8 mouse cellular contexts compared by ENCODE assay signal in genomic region chr13:21169657-21170430, GRCm38 (mm10). TPM values are rescaled to one million over a fixed set of nuclear protein-coding genes. Genes with fewer than 3 reads are reported as not detected.
DNase-seq lines count a peak whose midpoint lies in the region; ATAC-seq and TF ChIP-seq lines count a peak whose summit lies in the region.

No protein-coding gene starts in this region.

- H3K9me3 ChIP-seq in embryonic facial prominence, embryonic 15.5 days (replicated peaks): no peaks in the 10 kb centered on the region
- H3K9me3 ChIP-seq in liver, embryonic 11.5 days (ENCODE audit: control insufficient read depth, low read length): no peaks in the 10 kb centered on the region

- no peaks in the 10 kb centered on the region for H3K79me3 ChIP-seq in C2C12 (ENCODE audit: low read depth)

- H3K27ac ChIP-seq in bone marrow, adult 2 months (ENCODE audit: control insufficient read depth, insufficient read depth, low read depth, low read length, poor library complexity): peak overlapping the region; percentile 16
- peak overlapping the region; percentile 76 for H3K27ac ChIP-seq in embryonic facial prominence, embryonic 15.5 days (replicated peaks)
- no peak overlapping the region for H3K27ac ChIP-seq in liver, embryonic 11.5 days (ENCODE audit: low read depth, low read length)

- TF ChIP-seq POLR2A in bone marrow, adult 2 months (IDR thresholded peaks at IDR 0.05; ENCODE audit: borderline replicate concordance, control insufficient read depth, low read depth, low read length): no peak
- no peak for TF ChIP-seq POLR2A in myocyte (IDR thresholded peaks at IDR 0.05; ENCODE audit: insufficient read length, low read depth)

- H3K27me3 ChIP-seq in C2C12 (ENCODE audit: control insufficient read depth, insufficient read depth, insufficient read length): no peaks in the 10 kb centered on the region
- no peaks in the 10 kb centered on the region for H3K27me3 ChIP-seq in embryonic facial prominence, embryonic 15.5 days
- H3K27me3 ChIP-seq in liver, embryonic 11.5 days (replicated peaks; ENCODE audit: control insufficient read depth, insufficient read depth, low read length): no peaks in the 10 kb centered on the region; the same call in 1 of the 2 replicates
- no peaks in the 10 kb centered on the region for H3K27me3 ChIP-seq in myocyte (ENCODE audit: control insufficient read depth, insufficient read depth, insufficient read length)

- H3K9ac ChIP-seq in embryonic facial prominence, embryonic 15.5 days: no peak overlapping the region
- H3K9ac ChIP-seq in liver, embryonic 11.5 days (ENCODE audit: low read depth, low read length): peak overlapping the region; percentile 46; the same call in 1 of the 2 replicates

- H3ac ChIP-seq in C2C12 (ENCODE audit: control insufficient read depth, insufficient read length, low read depth): no peak overlapping the region
- no peak overlapping the region for H3ac ChIP-seq in myocyte (ENCODE audit: control insufficient read depth, insufficient read length)

- H3K36me3 ChIP-seq in C2C12 (ENCODE audit: control insufficient read depth, insufficient read depth) (no peaks in the 10 kb centered on the region), myocyte (ENCODE audit: control insufficient read depth, insufficient read depth) (no peaks in the 10 kb centered on the region)
- H3K36me3 ChIP-seq in embryonic facial prominence, embryonic 15.5 days: no peaks in the 10 kb centered on the region
- H3K36me3 ChIP-seq in liver, embryonic 11.5 days (ENCODE audit: control insufficient read depth, insufficient read depth, low read length): no peaks in the 10 kb centered on the region

- ATAC-seq in embryonic facial prominence, embryonic 15.5 days (ENCODE audit: insufficient number of reproducible peaks, low FRiP score, low TSS enrichment, low read depth): peak; percentile 83
- peak; percentile 78 for ATAC-seq in liver, embryonic 11.5 days (replicated peaks; ENCODE audit: low FRiP score)

- no peaks in the 10 kb centered on the region for H3K79me2 ChIP-seq in C2C12 (ENCODE audit: control insufficient read depth, insufficient read depth)
- H3K79me2 ChIP-seq in myocyte (ENCODE audit: control insufficient read depth, insufficient read depth): no peaks in the 10 kb centered on the region

- H3K4me1 ChIP-seq in bone marrow, adult 2 months (ENCODE audit: control insufficient read depth, insufficient read depth, low read length): no peaks in the 10 kb centered on the region
- peaks cover 12% of the 10 kb centered on the region for H3K4me1 ChIP-seq in embryonic facial prominence, embryonic 15.5 days
- H3K4me1 ChIP-seq in liver, embryonic 11.5 days (replicated peaks; ENCODE audit: control insufficient read depth, insufficient read depth, low read length): peaks cover 8% of the 10 kb centered on the region

- DNase-seq in heart, adult 9 months (ENCODE audit: low spot score in 2 of 2): peak; percentile 66 to 77
- DNase-seq in kidney, adult 9 months: peak; percentile 80
- DNase-seq in liver, embryonic 11.5 days (ENCODE audit: low spot score): peak; percentile 89
- peak; percentile 74 to 81 for DNase-seq in spleen, postnatal 36 days (ENCODE audit: low spot score in 2 of 2)

- no peak for TF ChIP-seq CTCF in C2C12 (IDR thresholded peaks at IDR 0.05; ENCODE audit: control insufficient read depth, insufficient read depth, insufficient read length)
- no peak for TF ChIP-seq CTCF in bone marrow, adult 2 months (IDR thresholded peaks at IDR 0.05; ENCODE audit: control insufficient read depth, insufficient read depth, low read length)

- H3K4me3 ChIP-seq in C2C12 (ENCODE audit: insufficient read depth, poor library complexity, severe bottlenecking) (peak overlapping the region; percentile 29), myocyte (peak overlapping the region; percentile 34)
- peak overlapping the region; percentile 92 for H3K4me3 ChIP-seq in bone marrow, adult 2 months (replicated peaks; ENCODE audit: control insufficient read depth, low read depth, low read length)
- H3K4me3 ChIP-seq in embryonic facial prominence, embryonic 15.5 days (replicated peaks): peak overlapping the region; percentile 58
- peak overlapping the region; percentile 69 for H3K4me3 ChIP-seq in liver, embryonic 11.5 days (ENCODE audit: low read depth, low read length)

- WGBS in bone marrow, adult 2 months: 2% methylated on average over 39 of the region's 39 CpGs
- under 1% methylated on average over 39 of the region's 39 CpGs for WGBS in embryonic facial prominence, embryonic 15.5 days
- WGBS in liver, embryonic 11.5 days: under 1% methylated on average over 39 of the region's 39 CpGs

- peak overlapping the region; percentile 87 for H3K4me2 ChIP-seq in embryonic facial prominence, embryonic 15.5 days (replicated peaks)
- H3K4me2 ChIP-seq in liver, embryonic 11.5 days: peak overlapping the region; percentile 99
- peak overlapping the region; percentile 95 for H3K4me2 ChIP-seq in myocyte (ENCODE audit: low read depth)

TF ChIP-seq in C2C12, 6 proteins besides CTCF, POLR2A, EP300 and RAD21:
- TF ChIP-seq MAX (IDR thresholded peaks at IDR 0.05) (no peak), FOSL1 (IDR thresholded peaks at IDR 0.05; ENCODE audit: insufficient read depth, low read length, poor library complexity, severe bottlenecking) (no peak), CEBPB (IDR thresholded peaks at IDR 0.05; ENCODE audit: low read depth) (peak; percentile 1)
TF ChIP-seq in C2C12: peak in this region for 1.

TF ChIP-seq in myocyte, 11 proteins besides CTCF, POLR2A, EP300 and RAD21:
- no peak for TF ChIP-seq E2F4 (IDR thresholded peaks at IDR 0.05; ENCODE audit: insufficient read depth)
- TF ChIP-seq POLR2AphosphoS2 (IDR thresholded peaks at IDR 0.05; ENCODE audit: insufficient read length, low read depth): no peak
- TF ChIP-seq USF1 (IDR thresholded peaks at IDR 0.05; ENCODE audit: low read depth): no peak
- no peak for TF ChIP-seq MAX (IDR thresholded peaks at IDR 0.05; ENCODE audit: low read depth)
- TF ChIP-seq SRF (IDR thresholded peaks at IDR 0.05; ENCODE audit: control insufficient read depth, insufficient read length, low read depth): no peak
- TF ChIP-seq MYOG (IDR thresholded peaks at IDR 0.05; ENCODE audit: control insufficient read depth in 1 of 3, insufficient read depth in 1 of 3, insufficient read length in 2 of 3, low read depth in 2 of 3): no peak
- TF ChIP-seq TCF3 (IDR thresholded peaks at IDR 0.05; ENCODE audit: insufficient read length, low read depth): no peak
- no peak for TF ChIP-seq MYOD1 (IDR thresholded peaks at IDR 0.05; ENCODE audit: control insufficient read depth in 1 of 3, insufficient read length in 2 of 3, low read depth in 2 of 3)
- TF ChIP-seq TCF12 (IDR thresholded peaks at IDR 0.05; ENCODE audit: insufficient read depth, poor library complexity, severe bottlenecking): no peak
- no peak for TF ChIP-seq CEBPB (IDR thresholded peaks at IDR 0.05; ENCODE audit: insufficient read depth, poor library complexity, severe bottlenecking)

RNA-seq across cellular contexts. Expression of gene Trim27, which starts 9.4 kb away (rescaled TPM):
- polyA plus RNA-seq in C2C12 (2012; fragmentation: generic; extraction: Trizol): 105 TPM
- polyA plus RNA-seq in bone marrow, adult 2 months (2011; ENCODE audit: insufficient read depth, insufficient read length, low replicate concordance, missing spikeins): 41.4 and 45.6 TPM in 2 replicates
- 122 and 125 TPM in 2 replicates for polyA plus RNA-seq in embryonic facial prominence, embryonic 15.5 days (2015; fragmentation: Nextera tagmentation; extraction: Ambion mirVana)
- polyA plus RNA-seq in liver, embryonic 11.5 days (2014; fragmentation: Nextera tagmentation; extraction: Ambion mirVana): 165 and 175 TPM in 2 replicates
- 62.4 TPM for polyA plus RNA-seq in myocyte (2012; fragmentation: generic; extraction: Trizol)

RNA-seq across cellular contexts. Expression of gene Olfr1368, which starts 24.2 kb away (rescaled TPM):
- polyA plus RNA-seq in C2C12 (2012; fragmentation: generic; extraction: Trizol) (not detected), myocyte (2012; fragmentation: generic; extraction: Trizol) (not detected)
- polyA plus RNA-seq in bone marrow, adult 2 months (2011; ENCODE audit: insufficient read depth, insufficient read length, low replicate concordance, missing spikeins): not detected in 2 replicates
- polyA plus RNA-seq in embryonic facial prominence, embryonic 15.5 days (2015; fragmentation: Nextera tagmentation; extraction: Ambion mirVana): not detected in 2 replicates
- not detected in 2 replicates for polyA plus RNA-seq in liver, embryonic 11.5 days (2014; fragmentation: Nextera tagmentation; extraction: Ambion mirVana)

RNA-seq across cellular contexts. Expression of gene Olfr263, which starts 40.4 kb away (rescaled TPM):
- not detected for polyA plus RNA-seq in C2C12 (2012; fragmentation: generic; extraction: Trizol)
- not detected in 2 replicates for polyA plus RNA-seq in bone marrow, adult 2 months (2011; ENCODE audit: insufficient read depth, insufficient read length, low replicate concordance, missing spikeins)
- polyA plus RNA-seq in embryonic facial prominence, embryonic 15.5 days (2015; fragmentation: Nextera tagmentation; extraction: Ambion mirVana): not detected in 2 replicates
- not detected in 2 replicates for polyA plus RNA-seq in liver, embryonic 11.5 days (2014; fragmentation: Nextera tagmentation; extraction: Ambion mirVana)
- polyA plus RNA-seq in myocyte (2012; fragmentation: generic; extraction: Trizol): not detected

RNA-seq across cellular contexts. Expression of gene Olfr1369-ps1, which starts 58.6 kb away (rescaled TPM):
- polyA plus RNA-seq in C2C12 (2012; fragmentation: generic; extraction: Trizol) (not detected), myocyte (2012; fragmentation: generic; extraction: Trizol) (not detected)
- not detected in 2 replicates for polyA plus RNA-seq in bone marrow, adult 2 months (2011; ENCODE audit: insufficient read depth, insufficient read length, low replicate concordance, missing spikeins)
- polyA plus RNA-seq in embryonic facial prominence, embryonic 15.5 days (2015; fragmentation: Nextera tagmentation; extraction: Ambion mirVana): 0.04 TPM in 1 of 2 replicates, not detected in the other
- 0.14 and 0.22 TPM in 2 replicates for polyA plus RNA-seq in liver, embryonic 11.5 days (2014; fragmentation: Nextera tagmentation; extraction: Ambion mirVana)

Comparison
In these comparisons a context has a peak if more than half of its experiments do, and no peak if none do; other contexts are left out.
1. H3K4me3 ChIP-seq: peak in every context shown above with its lines; median percentile 92 in bone marrow, adult 2 months; 69 in liver, embryonic 11.5 days; 58 in embryonic facial prominence, embryonic 15.5 days; 34 in myocyte; 29 in C2C12.